Mouse (Mus musculus) hindbrain, embryonic 10.5 days (tissue): ENCODE results near the gene Mctp1. TPM values are rescaled to one million over a fixed set of nuclear protein-coding genes. Genes with fewer than 3 reads are reported as not detected.

ENCODE experiments used
- DNase-seq: peaks from one replicate; pipeline ENCODE4 v3.0.0-alpha.2; 2017; ENCODE audit warnings: low spot score
- H3K27ac ChIP-seq: fragments of 300-500 bp; sonication (generic); 2 replicates; pipeline ENCODE4 v1.5.1; 2016; ENCODE audit warnings: mild to moderate bottlenecking, moderate library complexity
- H3K27me3 ChIP-seq: fragments of 300-500 bp; sonication (generic); 2 replicates; pipeline ENCODE4 v1.6.1; 2016; ENCODE audit warnings: mild to moderate bottlenecking; ENCODE audit not compliant: poor library complexity, insufficient read depth, severe bottlenecking
- H3K36me3 ChIP-seq: fragments of 300-500 bp; sonication (generic); 2 replicates; pipeline ENCODE4 v1.6.1; 2016; ENCODE audit warnings: mild to moderate bottlenecking, moderate library complexity
- H3K4me1 ChIP-seq: fragments of 300-500 bp; sonication (generic); replicated peaks from 2 replicates; pipeline ENCODE4 v1.6.1; 2016; ENCODE audit warnings: mild to moderate bottlenecking
- H3K4me3 ChIP-seq: fragments of 300-500 bp; sonication (generic); 2 replicates; pipeline ENCODE4 v1.5.1; 2016; ENCODE audit warnings: mild to moderate bottlenecking, moderate library complexity
- H3K9me3 ChIP-seq: fragments of 300-500 bp; sonication (generic); 2 replicates; pipeline ENCODE4 v1.6.1; 2016; ENCODE audit warnings: mild to moderate bottlenecking, moderate library complexity
- WGBS: fragments of 180-500 bp; shearing (Covaris S2); methylation state at CpG from one replicate; pipeline ENCODE4 v1.1.7; 2016; 5-methylcytosine and 5-hydroxymethylcytosine counted together
- polyA plus RNA-seq: library from polyadenylated mRNA; unstranded; fragments of >200 nt; fragmentation: Nextera tagmentation; extraction: Ambion mirVana; gene quantifications from 2 replicates; pipeline ENCODE4 v1.2.1, GENCODE M21; 2016

Gene Mctp1
- polyA plus RNA-seq, 1 experiment from 2014 or later, result 3.6 TPM

GRCm38 (mm10) chr13:76810496-76810939 is 426.2 kb downstream of the Mctp1 start:
- Histone ChIP-seq H3K36me3 (no peaks in the 10 kb centered on the region), H3K4me3 (no peak overlapping the region), H3K27me3 (peaks cover 74% of the 10 kb centered on the region), H3K9me3 (no peaks in the 10 kb centered on the region), H3K4me1 (peaks cover 28% of the 10 kb centered on the region), H3K27ac (peak overlapping the region; percentile 35; the same call in 1 of the 2 replicates)
- WGBS, result 1% methylated on average over 7 of the region's 7 CpGs
- DNase-seq, result peak; percentile 89

- H3K9me3 ChIP-seq, result no peaks in the 10 kb centered on the region
- peak overlapping the region; percentile 18 for H3K27ac ChIP-seq
- 53% methylated on average over 3 of the region's 3 CpGs for whole genome bisulfite sequencing
- peaks cover 48% of the 10 kb centered on the region for H3K4me1 ChIP-seq
- DNase-seq, result no peak
- H3K36me3 ChIP-seq, result no peaks in the 10 kb centered on the region
- H3K27me3 ChIP-seq, result peaks cover 27% of the 10 kb centered on the region
- H3K4me3 ChIP-seq, result no peak overlapping the region
Measured at GRCm38 (mm10) chr13:76823083-76823482, 438.7 kb downstream of the Mctp1 start.

- H3K4me1 ChIP-seq, result peaks cover 46% of the 10 kb centered on the region
- peak overlapping the region; percentile 81 for H3K27ac ChIP-seq
- peak overlapping the region; percentile 35 for H3K4me3 ChIP-seq
- H3K9me3 ChIP-seq, result no peaks in the 10 kb centered on the region
- no peaks in the 10 kb centered on the region for H3K36me3 ChIP-seq
- peak; percentile 75 for DNase-seq
- H3K27me3 ChIP-seq, result peaks cover 22% of the 10 kb centered on the region
- WGBS, result 22% methylated on average over 10 of the region's 10 CpGs
Measured at GRCm38 (mm10) chr13:76824932-76825694, 440.8 kb downstream of the Mctp1 start.

GRCm38 (mm10) chr13:76827738-76828137 is 443.4 kb downstream of the Mctp1 start:
- Histone ChIP-seq H3K4me3 (no peak overlapping the region), H3K27me3 (peaks cover 8% of the 10 kb centered on the region; the same call in 1 of the 2 replicates), H3K27ac (no peak overlapping the region), H3K9me3 (no peaks in the 10 kb centered on the region), H3K4me1 (peaks cover 40% of the 10 kb centered on the region), H3K36me3 (no peaks in the 10 kb centered on the region)
- whole genome bisulfite sequencing, result 76% methylated on average over 3 of the region's 3 CpGs
- no peak for DNase-seq

GRCm38 (mm10) chr13:76838031-76838430 is 453.7 kb downstream of the Mctp1 start:
- 64% methylated on average over 3 of the region's 3 CpGs for WGBS
- DNase-seq, result no peak
- H3K9me3 ChIP-seq, result no peaks in the 10 kb centered on the region
- H3K4me3 ChIP-seq, result no peak overlapping the region
- no peaks in the 10 kb centered on the region for H3K4me1 ChIP-seq
- no peak overlapping the region for H3K27ac ChIP-seq
- H3K27me3 ChIP-seq, result no peaks in the 10 kb centered on the region
- H3K36me3 ChIP-seq, result no peaks in the 10 kb centered on the region

GRCm38 (mm10) chr13:76840712-76841111 is 456.4 kb downstream of the Mctp1 start:
- no peaks in the 10 kb centered on the region for H3K9me3 ChIP-seq
- WGBS, result 83% methylated on average over 5 of the region's 5 CpGs
- H3K4me3 ChIP-seq, result no peak overlapping the region
- no peaks in the 10 kb centered on the region for H3K36me3 ChIP-seq
- no peak for DNase-seq
- H3K27me3 ChIP-seq, result no peaks in the 10 kb centered on the region
- no peaks in the 10 kb centered on the region; the same call in 1 of the 2 replicates for H3K4me1 ChIP-seq
- H3K27ac ChIP-seq, result no peak overlapping the region

- 55% methylated on average over 8 of the region's 8 CpGs for WGBS
- Histone ChIP-seq H3K4me3 (no peak overlapping the region), H3K4me1 (peaks cover 8% of the 10 kb centered on the region; the same call in 1 of the 2 replicates), H3K27ac (no peak overlapping the region), H3K36me3 (no peaks in the 10 kb centered on the region), H3K9me3 (no peaks in the 10 kb centered on the region), H3K27me3 (no peaks in the 10 kb centered on the region)
- DNase-seq, result peak; percentile 73
Measured at GRCm38 (mm10) chr13:76844629-76845255, 460.4 kb downstream of the Mctp1 start.

GRCm38 (mm10) chr13:76850412-76851054 is 466.2 kb downstream of the Mctp1 start:
- H3K27ac ChIP-seq, result no peak overlapping the region

GRCm38 (mm10) chr13:76854306-76854705 is 470.0 kb downstream of the Mctp1 start:
- 54% methylated on average over 1 of the region's 1 CpGs for WGBS

More at GRCm38 (mm10) chr13:76850412-76851054, 466.2 kb downstream of the Mctp1 start:
- Histone ChIP-seq H3K36me3 (no peaks in the 10 kb centered on the region), H3K9me3 (no peaks in the 10 kb centered on the region), H3K27me3 (no peaks in the 10 kb centered on the region), H3K4me1 (peaks cover 32% of the 10 kb centered on the region), H3K4me3 (no peak overlapping the region)
- no peak for DNase-seq
- 62% methylated on average over 7 of the region's 7 CpGs for WGBS

GRCm38 (mm10) chr13:76855021-76855420 is 470.7 kb downstream of the Mctp1 start:
- Histone ChIP-seq H3K4me3 (no peak overlapping the region), H3K27me3 (no peaks in the 10 kb centered on the region), H3K9me3 (no peaks in the 10 kb centered on the region), H3K4me1 (peaks cover 24% of the 10 kb centered on the region), H3K27ac (no peak overlapping the region), H3K36me3 (no peaks in the 10 kb centered on the region)
- WGBS, result 77% methylated on average over 3 of the region's 3 CpGs
- no peak for DNase-seq

More at GRCm38 (mm10) chr13:76854306-76854705, 470.0 kb downstream of the Mctp1 start:
- Histone ChIP-seq H3K27ac (no peak overlapping the region), H3K9me3 (no peaks in the 10 kb centered on the region), H3K4me3 (no peak overlapping the region), H3K36me3 (no peaks in the 10 kb centered on the region), H3K4me1 (peaks cover 24% of the 10 kb centered on the region), H3K27me3 (no peaks in the 10 kb centered on the region)
- no peak for DNase-seq

GRCm38 (mm10) chr13:76857024-76857423 is 472.7 kb downstream of the Mctp1 start:
- 77% methylated on average over 5 of the region's 5 CpGs for WGBS
- no peak overlapping the region for H3K4me3 ChIP-seq
- no peaks in the 10 kb centered on the region for H3K36me3 ChIP-seq
- H3K27ac ChIP-seq, result no peak overlapping the region
- DNase-seq, result no peak
- peaks cover 8% of the 10 kb centered on the region for H3K4me1 ChIP-seq
- H3K27me3 ChIP-seq, result no peaks in the 10 kb centered on the region
- H3K9me3 ChIP-seq, result no peaks in the 10 kb centered on the region

- Histone ChIP-seq H3K27ac (no peak overlapping the region), H3K27me3 (no peaks in the 10 kb centered on the region), H3K4me1 (peaks cover 4% of the 10 kb centered on the region; the same call in 1 of the 2 replicates), H3K9me3 (no peaks in the 10 kb centered on the region), H3K36me3 (no peaks in the 10 kb centered on the region), H3K4me3 (no peak overlapping the region)
- 58% methylated on average over 2 of the region's 2 CpGs for WGBS
- no peak for DNase-seq
Measured at GRCm38 (mm10) chr13:76858078-76858482, 473.7 kb downstream of the Mctp1 start.

GRCm38 (mm10) chr13:76870291-76870690 is 486.0 kb downstream of the Mctp1 start:
- no peaks in the 10 kb centered on the region for H3K9me3 ChIP-seq
- H3K36me3 ChIP-seq, result no peaks in the 10 kb centered on the region
- H3K27me3 ChIP-seq, result no peaks in the 10 kb centered on the region
- DNase-seq, result no peak
- 82% methylated on average over 3 of the region's 3 CpGs for WGBS
- no peak overlapping the region for H3K27ac ChIP-seq
- H3K4me1 ChIP-seq, result peaks cover 8% of the 10 kb centered on the region; the same call in 1 of the 2 replicates
- H3K4me3 ChIP-seq, result no peak overlapping the region
